25 mouse cellular contexts compared by ENCODE assay signal in genomic region chr11:87854550-87854949, GRCm38 (mm10). TPM values are rescaled to one million over a fixed set of nuclear protein-coding genes. Genes with fewer than 3 reads are reported as not detected.
"Had no signal": no experiment of that assay in that cellular context is flagged by ENCODE, and none has a peak within 500 bp of the region (broad histone marks: within the 10 kb centered on the region; RNA-seq: fewer than 3 reads in every experiment).

No protein-coding gene starts in this region.

- H3K4me3 ChIP-seq: lung, embryonic 15.5 days; megakaryocyte, embryonic 14.5 days; neural tube, embryonic 12.5 days; stomach, embryonic 15.5 days had no signal

- H3K27me3 ChIP-seq: lung, embryonic 15.5 days; midbrain, embryonic 13.5 days; midbrain, embryonic 15.5 days; neural tube, embryonic 12.5 days; stomach, embryonic 15.5 days had no signal

- DNase-seq: lung, adult 2 months; lung, postnatal 14 days; lung, postnatal 36 days; right cerebral cortex, postnatal 14 days; thymus, adult 2 months; thymus, postnatal 25 days; thymus, postnatal 4 days had no signal

RNA-seq across cellular contexts. Expression of gene Epx, which starts 20.8 kb away (rescaled TPM):
- total RNA-seq: monocyte, adult 5-6 weeks; neutrophil, adult 5-6 weeks had no signal
- polyA plus RNA-seq: lung, embryonic 15.5 days; lung, postnatal 0 days; macrophage; midbrain, embryonic 11.5 days; neural tube, embryonic 12.5 days; testis, adult 2 months; urinary bladder, adult 2 months had no signal

RNA-seq across cellular contexts. Expression of gene Lpo, which starts 26.5 kb away (rescaled TPM):
- total RNA-seq: monocyte, adult 5-6 weeks; neutrophil, adult 5-6 weeks had no signal
- polyA plus RNA-seq: lung, adult 2 months; lung, postnatal 0 days; macrophage; urinary bladder, adult 2 months had no signal

RNA-seq across cellular contexts. Expression of gene Olfr462, which starts 37.5 kb away (rescaled TPM):
- total RNA-seq: megakaryocyte progenitor cell, adult 5-6 weeks; midbrain, postnatal 0 days; monocyte, adult 5-6 weeks; neutrophil, adult 5-6 weeks had no signal
- polyA plus RNA-seq: lung, adult 2 months; lung, embryonic 15.5 days; lung, postnatal 0 days; macrophage; midbrain, embryonic 11.5 days; midbrain, embryonic 13.5 days; midbrain, embryonic 15.5 days; midbrain, postnatal 0 days; neural tube, embryonic 12.5 days; neural tube, embryonic 14.5 days; spleen, adult 2 months; stomach, embryonic 15.5 days; stomach, postnatal 0 days; testis, adult 2 months; thymus, adult 2 months; urinary bladder, adult 2 months had no signal

RNA-seq across cellular contexts. Expression of gene Olfr463, which starts 42.6 kb away (rescaled TPM):
- total RNA-seq: megakaryocyte progenitor cell, adult 5-6 weeks; midbrain, postnatal 0 days; monocyte, adult 5-6 weeks; neutrophil, adult 5-6 weeks had no signal
- polyA plus RNA-seq: lung, adult 2 months; lung, embryonic 15.5 days; lung, postnatal 0 days; macrophage; midbrain, embryonic 11.5 days; midbrain, embryonic 13.5 days; midbrain, embryonic 15.5 days; midbrain, postnatal 0 days; neural tube, embryonic 12.5 days; neural tube, embryonic 14.5 days; spleen, adult 2 months; stomach, embryonic 15.5 days; stomach, postnatal 0 days; testis, adult 2 months; thymus, adult 2 months; urinary bladder, adult 2 months had no signal
